Mouse (Mus musculus): ENCODE measurements around the gene Tpx2.

Gene Tpx2

DNA sequence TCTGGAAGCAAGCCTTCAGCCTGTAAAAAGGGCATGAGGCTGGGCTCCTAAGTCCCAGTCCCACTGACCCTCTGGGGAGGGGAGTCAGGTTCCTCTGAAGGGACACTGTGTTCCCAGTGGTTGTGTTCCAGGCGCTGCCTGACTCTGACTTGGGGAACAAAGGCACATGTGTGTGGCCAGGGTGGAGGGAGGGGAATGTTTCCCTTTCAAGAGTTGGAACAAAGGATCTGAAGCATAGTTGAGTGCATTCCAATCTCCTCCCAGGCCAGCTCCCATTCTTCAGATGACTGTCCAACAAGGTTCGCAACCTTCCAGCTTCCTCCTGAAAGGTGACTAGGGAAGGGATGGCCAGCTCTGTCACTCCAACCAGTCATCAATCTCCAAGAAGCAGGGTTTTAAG, 27.4 kb upstream of the Tpx2 start:
- DNase-seq (ENCODE audit: low spot score in 2 of 2) = peak in 1 of 2 experiments; percentile 6

DNA sequence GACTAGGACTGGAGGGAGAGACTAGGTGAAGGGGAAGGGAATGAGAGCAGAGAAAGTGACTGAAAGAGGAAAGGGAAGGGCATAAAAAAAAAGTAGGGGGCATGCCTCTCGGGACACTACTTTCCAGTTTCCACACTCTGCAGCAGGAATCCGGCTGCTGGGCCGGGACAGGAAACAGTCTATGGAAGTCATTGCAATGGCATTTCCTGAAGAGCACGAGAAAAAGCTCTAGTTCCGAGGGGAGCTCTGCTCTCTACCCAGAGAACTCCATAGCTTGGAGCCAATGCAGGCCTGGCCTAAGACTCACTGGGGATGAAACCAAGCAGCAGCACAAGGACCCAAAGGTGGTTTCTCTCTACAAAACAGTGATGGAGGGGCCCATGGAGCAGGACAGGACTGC, 26.7 kb upstream of the Tpx2 start:
- peak in 1 of 2 experiments; percentile 8 for DNase-seq (ENCODE audit: low spot score in 2 of 2)

GRCm38 (mm10) chr2:152821566-152821965, 26.2 kb upstream of the Tpx2 start:
- DNase-seq (ENCODE audit: low spot score in 2 of 2) = peak in 1 of 2 experiments; percentile 7

- no peak for DNase-seq (ENCODE audit: low spot score in 2 of 2)
These were observed 24.0 kb upstream of the Tpx2 start for GRCm38 (mm10) chr2:152823770-152824169.

DNA sequence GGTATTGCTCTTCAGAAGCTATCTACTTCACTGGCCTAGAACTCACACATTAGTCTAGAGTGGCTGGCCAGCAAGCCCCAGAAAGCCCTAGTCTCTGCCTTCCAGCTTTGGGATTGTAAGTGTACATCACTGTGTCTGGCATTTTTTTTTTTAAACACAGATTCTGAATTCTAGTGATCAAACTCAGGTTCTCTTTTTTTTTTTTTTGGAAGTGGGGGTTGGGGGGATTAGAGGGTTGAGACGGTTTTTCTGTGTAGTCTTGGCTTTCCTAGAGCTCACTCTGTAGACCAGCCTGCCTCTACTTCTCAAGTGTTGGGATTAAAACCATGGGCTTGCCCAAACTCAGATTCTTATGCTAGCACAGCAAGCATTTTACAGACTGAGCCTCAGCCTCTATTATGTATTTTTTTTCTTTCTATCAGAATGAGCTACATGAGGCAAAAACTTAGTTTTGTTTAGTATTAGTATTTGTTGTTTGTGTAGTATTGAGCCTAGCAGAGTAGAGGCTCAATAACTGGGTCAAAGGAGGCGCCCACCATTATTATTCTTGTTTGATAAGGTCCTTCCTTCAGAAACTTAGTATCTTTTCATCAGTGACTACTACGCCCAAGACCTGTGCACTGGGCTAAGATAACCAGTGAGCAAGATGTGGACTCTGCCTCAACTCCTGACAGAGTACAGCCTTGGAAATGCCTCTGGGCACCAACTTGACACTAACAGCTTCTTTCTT, 23.2 kb upstream of the Tpx2 start:
- no peak for DNase-seq (ENCODE audit: low spot score in 2 of 2)

- peak in 1 of 2 experiments; percentile 19 for DNase-seq (ENCODE audit: low spot score in 2 of 2)
These were observed 22.5 kb upstream of the Tpx2 start for GRCm38 (mm10) chr2:152825168-152825697.

DNA sequence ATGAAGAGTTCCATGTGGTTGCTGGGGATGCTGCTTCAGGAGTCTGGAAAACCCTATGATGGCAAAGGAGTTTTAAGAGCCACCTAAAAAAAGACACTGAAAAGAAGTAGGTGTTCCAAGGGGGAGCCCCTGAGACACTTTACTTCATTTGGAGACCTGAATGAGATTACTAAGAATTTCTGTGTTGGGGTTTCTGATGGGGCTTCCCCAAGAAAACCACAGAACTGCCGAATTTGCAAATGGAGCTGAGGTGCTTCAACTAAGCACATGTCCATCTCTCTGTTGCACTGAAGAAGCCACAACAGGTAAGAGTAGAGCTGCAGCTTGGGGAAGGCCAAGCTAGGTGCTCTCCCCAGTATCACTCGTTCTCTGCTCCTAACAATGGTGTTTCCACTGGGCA, 22.1 kb upstream of the Tpx2 start:
- DNase-seq (ENCODE audit: low spot score in 2 of 2) = peak in 1 of 2 experiments; percentile 52

DNA sequence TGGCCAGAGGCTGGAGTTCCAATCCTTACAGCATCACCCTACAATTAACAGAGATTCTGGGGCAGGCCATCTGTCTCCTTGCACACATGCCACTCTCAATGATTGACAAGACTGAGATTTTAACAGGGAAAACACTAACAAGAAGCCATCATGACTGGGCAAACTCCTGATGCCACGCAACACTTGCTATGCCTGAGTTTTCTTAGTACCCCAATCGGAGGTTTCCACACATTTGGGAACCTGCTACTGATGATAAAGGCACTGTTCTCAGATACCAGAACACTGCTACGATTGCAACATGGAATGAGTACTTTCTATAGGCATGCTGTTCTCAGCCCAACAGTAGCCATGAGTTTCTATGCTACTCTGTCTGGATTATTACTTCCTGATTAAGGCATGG, 21.3 kb upstream of the Tpx2 start:
- DNase-seq (ENCODE audit: low spot score in 2 of 2) = no peak

DNA sequence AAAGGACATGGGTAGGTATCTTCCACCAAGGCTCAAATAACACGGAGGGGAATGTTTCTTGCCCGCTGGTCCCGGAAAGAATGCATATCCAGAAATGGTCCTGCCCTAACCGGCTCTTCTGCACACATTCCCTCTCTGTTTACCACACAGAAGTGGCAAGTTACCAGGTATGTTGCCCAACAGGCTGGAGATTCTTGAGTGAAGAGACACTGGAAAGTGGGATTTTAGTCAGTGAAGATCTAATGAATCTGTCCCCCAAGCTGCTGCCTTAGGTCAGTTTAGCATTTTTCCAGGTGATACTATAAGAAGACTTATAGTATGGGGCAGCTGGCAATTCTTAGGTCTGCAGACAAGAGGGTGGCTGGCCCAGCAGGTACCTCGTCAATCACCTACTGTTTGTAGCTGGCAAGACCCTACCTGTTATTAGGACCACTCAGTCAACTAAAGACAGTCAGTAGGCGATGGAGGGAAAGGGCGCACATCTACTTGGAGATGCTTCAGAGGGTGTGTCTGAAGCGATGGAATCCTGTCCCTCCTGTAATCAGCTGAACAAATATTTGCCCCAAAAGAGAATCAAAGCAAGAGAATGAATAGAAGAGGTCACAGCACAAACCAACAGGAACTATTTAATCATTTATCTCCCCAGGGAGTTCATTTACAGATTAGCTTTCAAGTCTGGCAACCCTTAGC, 20.3 kb upstream of the Tpx2 start:
- DNase-seq (ENCODE audit: low spot score in 2 of 2) = no peak

GRCm38 (mm10) chr2:152828011-152828370, 19.8 kb upstream of the Tpx2 start:
- no peak for DNase-seq (ENCODE audit: low spot score in 2 of 2)

- DNase-seq (ENCODE audit: low spot score in 2 of 2) = peak in 1 of 2 experiments; percentile 34
These were observed 19.2 kb upstream of the Tpx2 start for GRCm38 (mm10) chr2:152828532-152828931.

DNA sequence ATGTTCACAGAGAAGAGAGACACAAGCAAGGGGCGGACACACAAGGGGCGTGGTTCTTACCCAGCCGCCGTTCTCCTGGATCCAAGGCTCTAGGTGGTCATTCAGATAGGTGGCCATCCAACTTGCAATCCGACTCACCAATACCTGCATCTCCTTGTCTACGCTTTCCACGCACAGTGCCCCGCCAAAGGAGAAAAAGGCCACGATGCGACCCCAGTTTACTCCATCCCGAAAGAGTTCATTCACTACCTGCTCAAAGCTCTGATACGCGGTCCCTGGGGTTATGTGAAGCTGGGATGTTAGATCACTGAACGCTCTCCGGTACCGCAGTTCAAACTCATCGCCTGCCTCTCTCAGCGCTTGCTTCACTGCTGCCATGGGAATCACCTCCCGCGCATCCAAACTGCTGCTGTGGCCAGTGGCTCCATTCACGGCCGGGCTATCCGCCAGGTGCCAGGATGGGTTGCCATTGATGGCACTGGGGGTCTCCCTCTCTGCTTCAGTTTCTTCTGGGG, 18.3 kb upstream of the Tpx2 start:
- DNase-seq (ENCODE audit: low spot score in 2 of 2) = peak in 1 of 2 experiments; percentile 44

GRCm38 (mm10) chr2:152830021-152830921, 17.5 kb upstream of the Tpx2 start:
- DNase-seq (ENCODE audit: low spot score in 2 of 2) = peak; percentile 82 to 89

DNA sequence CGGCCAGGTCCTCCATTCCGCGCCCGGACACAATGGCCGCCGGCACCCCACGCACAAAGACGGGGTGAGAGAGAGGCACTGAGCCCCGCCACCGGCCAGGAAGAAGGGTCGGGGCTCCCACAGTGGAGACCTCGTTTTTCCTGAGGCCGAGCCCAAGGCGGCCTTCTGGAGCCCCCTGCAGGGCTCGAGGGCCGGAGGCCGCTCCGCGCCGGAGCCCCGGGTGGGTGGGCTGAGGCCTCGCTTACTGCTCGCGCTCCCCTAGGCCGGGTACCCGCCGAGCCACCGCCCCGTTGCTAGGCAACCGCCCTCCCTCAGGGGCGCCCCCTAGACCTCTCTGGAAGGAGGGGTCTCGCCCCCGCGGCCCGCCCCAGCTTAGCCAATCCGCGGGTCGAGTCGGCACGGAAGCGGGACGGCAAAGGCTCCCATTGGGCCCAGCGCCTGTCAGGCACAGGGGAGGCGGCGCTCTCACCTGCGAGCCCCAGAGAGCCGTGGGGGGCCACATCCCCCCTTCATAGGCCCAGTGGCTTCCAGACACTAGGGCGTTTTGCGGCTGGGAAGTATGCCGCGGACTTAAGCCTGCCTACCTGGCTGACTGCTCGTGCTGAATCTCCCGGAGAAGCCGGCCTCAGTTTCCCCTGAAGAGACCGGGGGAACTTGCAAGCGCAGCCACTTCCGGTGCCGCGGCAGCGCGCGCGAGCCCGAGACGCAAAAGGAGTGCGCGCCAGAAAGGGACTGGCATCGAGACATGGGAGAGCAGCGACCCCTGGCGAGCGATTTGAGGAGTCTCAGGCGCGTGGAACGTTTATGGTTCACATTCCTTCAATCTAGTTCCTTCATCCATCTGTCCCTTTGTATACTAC, 16.5 kb upstream of the Tpx2 start, which contains the start of gene Bcl2l1:
Gene Bcl2l1, minus strand, starts transcription at position 710 of the 860 bp plus-strand sequence.
- peak; percentile 97 to 98 for DNase-seq (ENCODE audit: low spot score in 2 of 2)

DNA sequence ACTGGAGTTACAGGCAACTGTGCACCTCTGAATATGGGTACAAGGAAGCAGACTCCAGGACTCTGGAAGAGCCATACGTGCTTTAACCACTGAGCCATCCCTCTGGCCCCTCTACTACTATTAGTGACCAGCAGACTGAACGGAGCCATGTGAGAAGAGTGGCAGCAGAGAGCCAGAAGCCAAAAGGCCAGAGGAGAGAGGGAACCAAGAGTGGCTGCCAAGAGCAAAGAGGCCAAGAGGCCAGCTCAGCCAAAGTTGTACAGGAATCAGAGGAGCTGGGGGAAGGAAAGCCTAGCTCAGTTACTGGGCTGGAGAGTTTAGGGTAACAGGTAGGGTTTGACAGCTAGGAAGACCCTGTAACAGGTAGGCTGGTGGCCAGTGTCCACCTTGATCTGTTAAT, 8.5 kb upstream of the Tpx2 start:
- no peak for DNase-seq (ENCODE audit: low spot score in 2 of 2)

DNA sequence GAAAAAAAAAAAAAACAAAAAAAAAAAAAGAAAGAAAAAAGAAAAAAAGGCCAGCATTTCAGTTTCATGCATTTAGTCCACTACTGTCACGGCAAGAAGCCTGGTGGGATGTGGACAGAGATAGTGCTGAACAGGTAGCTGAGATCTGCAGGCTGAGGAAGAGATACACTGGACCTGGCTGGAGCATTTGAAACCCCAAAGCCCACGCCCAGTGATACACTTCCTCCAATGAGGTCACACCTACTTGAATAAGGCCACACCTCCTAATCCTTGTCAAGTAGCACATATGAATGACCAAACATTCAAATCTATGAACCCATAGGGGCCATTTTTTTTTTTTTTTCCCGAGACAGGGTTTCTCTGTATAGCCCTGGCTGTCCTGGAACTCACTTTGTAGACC, 5.0 kb upstream of the Tpx2 start:
- no peak for DNase-seq (ENCODE audit: low spot score in 2 of 2)

GRCm38 (mm10) chr2:152847057-152847814, 528 bp upstream of the Tpx2 start:
- no peak for DNase-seq (ENCODE audit: low spot score in 2 of 2)

- DNase-seq (ENCODE audit: low spot score in 2 of 2) = no peak
These were observed 702 bp downstream of the Tpx2 start for GRCm38 (mm10) chr2:152848466-152848865.

DNA sequence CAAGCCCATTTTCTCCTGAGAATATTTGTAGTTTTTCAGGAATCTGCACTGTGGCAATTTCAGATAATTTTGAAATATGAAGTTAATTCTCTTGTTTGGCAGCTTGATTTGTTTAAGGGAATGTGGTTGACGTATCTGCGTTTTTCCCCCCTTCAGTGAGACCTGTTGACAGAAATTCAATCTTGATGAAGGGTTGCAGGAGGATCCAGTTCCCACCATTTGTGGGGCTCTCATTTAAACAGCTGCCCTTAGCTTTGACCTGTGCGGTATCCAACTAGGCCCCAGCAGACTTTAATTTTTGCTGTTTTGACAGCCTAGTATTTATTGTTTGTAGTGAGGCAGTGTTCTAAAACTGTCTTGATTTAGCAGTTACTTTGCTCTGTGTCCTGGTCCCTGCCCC, 11.7 kb downstream of the Tpx2 start:
- no peak for DNase-seq (ENCODE audit: low spot score in 2 of 2)

- DNase-seq (ENCODE audit: low spot score in 2 of 2) = no peak
These were observed 14.1 kb downstream of the Tpx2 start for GRCm38 (mm10) chr2:152861891-152862290.
